Mouse (Mus musculus): Measurements from ENCODE around the gene Pde4b. TPM values are rescaled to one million over a fixed set of nuclear protein-coding genes. Genes with fewer than 3 reads are reported as not detected.

Pde4b gene
- total RNA-seq, 2 experiments from 2014 or later: 59.9 to 62.5 TPM

GRCm38 (mm10) chr4:102534049-102534730 lies 446.8 kb downstream of the Pde4b start:
- intact Hi-C loops (cut with DNase I): no loop called here
- Histone ChIP-seq H3K27ac (peak overlapping the region; percentile 90), H3K4me3 (no peak overlapping the region)
- no peak for TF ChIP-seq CTCF (IDR thresholded peaks at IDR 0.05)
- no peak for DNase-seq

DNA sequence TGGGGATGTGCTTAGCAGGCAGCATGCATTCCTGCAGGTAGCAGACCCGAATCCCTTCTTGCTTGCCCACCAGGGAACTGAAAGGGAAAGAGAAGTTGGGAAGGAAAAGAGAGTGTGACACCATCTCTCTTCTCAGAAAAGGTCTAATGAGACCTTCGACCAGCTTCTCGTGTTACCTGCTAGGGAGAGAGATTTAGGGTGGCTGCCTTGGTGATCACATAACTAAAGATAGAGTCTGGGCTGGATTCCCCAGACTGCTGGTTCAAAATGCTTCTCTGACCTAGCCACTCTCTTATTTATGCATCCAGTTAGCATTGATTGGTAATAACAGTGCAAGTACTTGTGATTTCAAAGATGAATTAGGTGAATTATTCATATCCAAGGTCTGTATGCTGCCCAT lies 448.5 kb downstream of the Pde4b start:
- H3K27ac ChIP-seq: peak overlapping the region; percentile 90
- peak overlapping the region; percentile 41 for H3K4me3 ChIP-seq
- TF ChIP-seq CTCF (IDR thresholded peaks at IDR 0.05): no peak
- DNase-seq: peak; percentile 48
- intact Hi-C loops (cut with DNase I): loop anchor here (2.0 kb wide), 1 partner anchor 23 kb away; no protein-coding TSS in a partner anchor

GRCm38 (mm10) chr4:102538266-102538665 lies 450.9 kb downstream of the Pde4b start:
- peak overlapping the region; percentile 90 for H3K27ac ChIP-seq
- intact Hi-C loops (cut with DNase I): loop anchor here (2.0 kb wide), 1 partner anchor 33 kb away; no protein-coding TSS in a partner anchor
- no peak overlapping the region for H3K4me3 ChIP-seq
- DNase-seq: no peak
- no peak for TF ChIP-seq CTCF (IDR thresholded peaks at IDR 0.05)

- no peak for TF ChIP-seq CTCF (IDR thresholded peaks at IDR 0.05)
- H3K27ac ChIP-seq: peak overlapping the region; percentile 90
- DNase-seq: peak; percentile 35
- H3K4me3 ChIP-seq: no peak overlapping the region; the same call in 1 of the 2 replicates
- intact Hi-C loops (cut with DNase I): loop anchor here (2.0 kb wide), 1 partner anchor 32 kb away; no protein-coding TSS in a partner anchor
Observed at GRCm38 (mm10) chr4:102538793-102539192, 451.4 kb downstream of the Pde4b start.

DNA sequence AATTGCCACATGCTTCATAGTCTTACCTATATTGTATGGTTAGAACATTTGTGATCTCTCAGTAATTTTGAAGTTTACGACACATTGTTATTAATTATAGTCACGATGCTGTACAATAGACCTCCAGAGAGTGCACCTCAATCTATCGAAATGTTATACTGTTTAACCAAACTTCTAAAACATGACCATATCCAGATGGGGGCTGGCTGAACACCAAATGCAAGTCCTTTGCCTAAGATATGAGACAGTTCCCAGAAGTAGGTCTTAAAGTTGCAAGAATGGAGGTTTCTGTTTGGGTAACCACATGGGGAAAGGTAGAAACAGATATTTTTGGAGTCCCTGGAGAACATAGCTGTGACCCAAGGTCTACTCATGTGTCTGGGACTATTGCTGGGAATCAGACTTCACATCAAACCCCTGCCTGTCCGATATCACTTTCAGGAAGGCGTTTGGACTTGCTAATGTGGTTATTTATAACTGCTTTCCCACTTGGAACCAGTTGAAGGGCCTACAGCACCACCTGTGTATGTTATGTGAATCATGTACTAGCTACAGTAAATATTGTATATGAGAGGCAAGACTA lies 452.3 kb downstream of the Pde4b start:
- Histone ChIP-seq H3K4me3 (peak overlapping the region; percentile 23), H3K27ac (peak overlapping the region; percentile 90)
- intact Hi-C loops (cut with DNase I): loop anchor here (2.0 kb wide), 1 partner anchor 31 kb away; no protein-coding TSS in a partner anchor
- no peak for DNase-seq
- peak; percentile 25; the same call in 1 of the 2 replicates for TF ChIP-seq CTCF (IDR thresholded peaks at IDR 0.05)

GRCm38 (mm10) chr4:102542976-102543375 lies 455.6 kb downstream of the Pde4b start:
- no peak overlapping the region for H3K4me3 ChIP-seq
- intact Hi-C loops (cut with DNase I): no loop called here
- DNase-seq: no peak
- H3K27ac ChIP-seq: no peak overlapping the region
- TF ChIP-seq CTCF (IDR thresholded peaks at IDR 0.05): no peak

- no peak for TF ChIP-seq CTCF (IDR thresholded peaks at IDR 0.05)
- no peak overlapping the region for H3K4me3 ChIP-seq
- peak overlapping the region; percentile 64 for H3K27ac ChIP-seq
- intact Hi-C loops (cut with DNase I): no loop called here
- DNase-seq: no peak
Observed at GRCm38 (mm10) chr4:102545226-102545625, 457.9 kb downstream of the Pde4b start.

- intact Hi-C loops (cut with DNase I): no loop called here
- no peak overlapping the region for H3K27ac ChIP-seq
Observed at GRCm38 (mm10) chr4:102555566-102555965, 468.2 kb downstream of the Pde4b start.

GRCm38 (mm10) chr4:102557006-102557405 lies 469.7 kb downstream of the Pde4b start:
- H3K27ac ChIP-seq: peak overlapping the region; percentile 83
- intact Hi-C loops (cut with DNase I): no loop called here

More at GRCm38 (mm10) chr4:102555566-102555965, 468.2 kb downstream of the Pde4b start:
- no peak for DNase-seq
- TF ChIP-seq CTCF (IDR thresholded peaks at IDR 0.05): no peak
- H3K4me3 ChIP-seq: no peak overlapping the region

DNA sequence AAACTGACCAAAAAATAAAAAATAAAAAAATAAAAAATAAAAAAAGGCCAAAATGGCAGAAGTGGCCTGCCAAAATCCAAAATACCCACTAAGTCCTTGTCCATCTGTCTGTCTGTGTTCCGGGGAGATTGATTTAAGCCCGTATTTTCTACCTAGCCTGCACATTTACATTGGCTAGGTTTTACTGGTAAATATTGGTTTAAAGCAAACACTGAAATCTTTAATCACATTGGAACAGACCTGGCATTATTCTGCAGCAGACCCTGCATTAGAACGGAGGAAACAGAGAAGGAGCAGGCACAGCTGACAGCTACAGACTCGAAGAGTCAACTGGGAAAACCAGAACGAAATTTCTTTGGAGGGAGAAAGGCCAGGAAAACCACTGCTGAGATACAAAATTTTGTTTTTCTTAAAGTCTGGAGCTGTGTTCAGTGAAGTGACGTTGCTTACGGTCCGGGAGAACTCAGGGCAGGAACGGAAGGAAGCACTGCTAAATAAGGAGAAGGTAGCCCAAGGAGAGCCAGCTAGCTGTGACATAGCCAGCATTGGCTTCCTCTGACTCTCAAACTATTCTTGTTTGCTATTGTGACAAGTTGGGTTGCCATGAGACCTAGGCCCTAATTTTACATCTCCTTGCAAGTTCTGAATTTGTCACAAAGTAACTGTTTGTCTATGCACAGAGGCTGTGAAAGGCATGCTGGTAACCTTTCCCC lies 470.3 kb downstream of the Pde4b start:
- no peak for TF ChIP-seq CTCF (IDR thresholded peaks at IDR 0.05)
- intact Hi-C loops (cut with DNase I): no loop called here
- peak overlapping the region; percentile 70 for H3K4me3 ChIP-seq
- DNase-seq: peak; percentile 43
- H3K27ac ChIP-seq: peak overlapping the region; percentile 83

More at GRCm38 (mm10) chr4:102557006-102557405, 469.7 kb downstream of the Pde4b start:
- no peak overlapping the region for H3K4me3 ChIP-seq
- DNase-seq: no peak
- TF ChIP-seq CTCF (IDR thresholded peaks at IDR 0.05): no peak

DNA sequence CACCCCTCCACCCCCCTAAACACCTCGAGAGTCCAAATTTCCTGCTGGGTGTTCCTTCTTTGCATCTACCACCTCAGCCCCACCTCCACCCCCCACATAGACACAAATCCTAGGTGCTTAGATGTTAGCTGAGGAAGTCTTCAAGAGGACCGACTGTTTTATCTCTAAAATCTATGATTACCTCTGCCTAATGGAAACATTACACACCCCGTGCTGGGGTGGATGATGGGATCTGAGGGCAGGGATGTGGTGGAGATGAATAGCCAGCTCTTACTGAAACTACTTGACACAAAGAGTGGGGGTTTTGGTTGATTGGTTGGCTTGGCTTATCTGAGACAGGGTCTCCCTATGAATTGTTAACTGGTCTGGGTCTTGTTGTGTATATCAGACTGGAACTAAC lies 471.0 kb downstream of the Pde4b start:
- TF ChIP-seq CTCF (IDR thresholded peaks at IDR 0.05): no peak
- Histone ChIP-seq H3K4me3 (no peak overlapping the region), H3K27ac (peak overlapping the region; percentile 83)
- intact Hi-C loops (cut with DNase I): no loop called here
- no peak for DNase-seq

DNA sequence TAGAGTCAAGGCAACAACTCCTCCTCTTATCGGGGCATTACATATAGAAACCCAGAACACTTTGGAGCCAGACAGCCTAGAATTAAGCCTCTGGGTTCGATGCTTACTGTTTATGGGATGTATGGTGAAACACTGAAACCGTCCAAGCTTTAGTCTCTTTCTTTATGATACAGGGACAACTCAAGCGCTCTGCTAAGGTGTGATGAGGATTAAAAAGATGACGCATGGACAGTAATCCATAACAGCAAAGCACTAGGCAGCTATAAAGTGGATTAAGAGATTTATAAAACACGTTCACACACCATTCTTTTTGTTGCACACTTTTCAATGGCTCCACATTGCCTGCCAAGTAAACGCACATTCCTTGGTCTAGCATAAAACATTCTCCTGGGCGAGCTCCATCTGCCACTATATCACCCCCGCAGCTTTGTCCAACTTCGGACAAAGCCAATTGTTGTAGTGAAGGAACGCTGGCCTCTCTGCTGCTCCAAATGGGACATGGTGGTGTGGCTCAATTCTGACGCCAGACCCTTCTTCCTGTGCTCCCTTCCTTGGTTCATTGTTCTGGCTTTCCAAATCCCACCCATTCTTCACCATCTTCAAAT lies 473.4 kb downstream of the Pde4b start:
- DNase-seq: no peak
- Histone ChIP-seq H3K27ac (no peak overlapping the region), H3K4me3 (no peak overlapping the region)
- intact Hi-C loops (cut with DNase I): no loop called here
- TF ChIP-seq CTCF (IDR thresholded peaks at IDR 0.05): no peak

Data from gastrocnemius, adult 2 months (tissue).